Mouse (Mus musculus) intestine, postnatal 0 days (tissue): ENCODE data around the gene Sri. TPM values are rescaled to one million over a fixed set of nuclear protein-coding genes. Genes with fewer than 3 reads are reported as not detected.
"Not testable (repeated sequence)": the region's sequence is repeated elsewhere in the genome, so short reads cannot be mapped to it uniquely, and the experiment has no call there.

Source experiments
- ATAC-seq: fragments of 200-750 bp; cut with Nextera tagmentation; 2 replicates; pipeline ENCODE4 v1.8.0; 2017; ENCODE audit warnings: mild to moderate bottlenecking, moderate TSS enrichment, moderate library complexity
- H3K27ac ChIP-seq: fragments of 300-500 bp; sonication (generic); 2 replicates; pipeline ENCODE4 v1.5.1; 2014; ENCODE audit warnings: mild to moderate bottlenecking, low read depth, low read length, moderate library complexity
- H3K27me3 ChIP-seq: fragments of 300-500 bp; sonication (generic); replicated peaks from 2 replicates; pipeline ENCODE4 v1.6.1; 2014; ENCODE audit warnings: low read length, mixed read lengths; ENCODE audit not compliant: control insufficient read depth, insufficient read depth
- H3K36me3 ChIP-seq: fragments of 300-500 bp; sonication (generic); 2 replicates; pipeline ENCODE4 v1.6.1; 2014; ENCODE audit warnings: mild to moderate bottlenecking, moderate library complexity; ENCODE audit not compliant: control insufficient read depth, insufficient read depth
- H3K4me1 ChIP-seq: fragments of 300-500 bp; sonication (generic); replicated peaks from 2 replicates; pipeline ENCODE4 v1.6.1; 2014; ENCODE audit warnings: antibody characterized with exemption, low read length, mixed read lengths; ENCODE audit not compliant: control insufficient read depth, insufficient read depth
- H3K4me2 ChIP-seq: fragments of 300-500 bp; sonication (generic); replicated peaks from 2 replicates; pipeline ENCODE4 v1.6.1; 2014; ENCODE audit warnings: low read depth, mild to moderate bottlenecking, moderate library complexity
- H3K4me3 ChIP-seq: fragments of 300-500 bp; sonication (generic); 2 replicates; pipeline ENCODE4 v1.5.1; 2014; ENCODE audit warnings: low read depth, low read length
- H3K9ac ChIP-seq: fragments of 300-500 bp; sonication (generic); 2 replicates; pipeline ENCODE4 v1.6.1; 2014; ENCODE audit warnings: mild to moderate bottlenecking, low read depth, low read length
- H3K9me3 ChIP-seq: fragments of 300-500 bp; sonication (generic); 2 replicates; pipeline ENCODE4 v1.6.1; 2016; ENCODE audit warnings: mixed run types; ENCODE audit not compliant: control insufficient read depth
- CTCF ChIP-seq: sonication (generic); IDR thresholded peaks from 2 replicates; pipeline ENCODE4 v1.5.1; 2016; ENCODE audit warnings: low read depth, mild to moderate bottlenecking, control low read depth, antibody characterized with exemption, moderate library complexity
- WGBS: fragments of 180-500 bp; shearing (Covaris S2); extraction: QIAGEN DNeasy Blood & Tissue Kit; methylation state at CpG from one replicate; pipeline ENCODE4 v1.1.7; 2014; 5-methylcytosine and 5-hydroxymethylcytosine counted together
- polyA plus RNA-seq: library from polyadenylated mRNA; unstranded; fragments of >200 nt; fragmentation: Nextera tagmentation; extraction: Ambion mirVana; gene quantifications from 2 replicates; pipeline ENCODE4 v1.2.1, GENCODE M21; 2015

Sri gene
- 322 and 324 TPM in 2 replicates for polyA plus RNA-seq

DNA sequence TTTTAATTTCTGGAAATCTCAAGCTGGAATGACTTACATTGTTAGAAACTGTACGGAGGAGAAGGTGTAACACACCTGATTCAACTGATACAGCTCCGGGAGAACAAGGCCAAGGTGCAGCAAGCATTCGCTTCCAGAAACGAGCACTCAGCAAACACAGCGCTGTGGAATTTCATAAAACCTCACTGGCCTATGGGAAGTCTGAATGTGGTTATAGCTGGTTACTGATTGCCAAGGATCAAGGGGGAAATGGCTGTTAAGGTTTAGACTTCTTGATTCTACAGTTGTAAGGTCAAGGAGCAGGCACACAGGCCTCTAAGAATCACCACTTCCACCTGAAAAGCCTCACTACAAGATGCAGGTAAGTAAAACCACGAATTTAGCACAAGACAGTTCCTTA, at the start of gene Sri:
Gene Sri (plus strand): TSS at position 224 of the 400 bp plus-strand sequence.
- Histone ChIP-seq H3K4me2 (peak within 1 kb of the TSS; percentile 52), H3K27ac (peak within 1 kb of the TSS; percentile 66), H3K9me3 (no peaks in the 10 kb centered on the region), H3K36me3 (no peaks in the 10 kb centered on the region), H3K4me3 (no peak within 1 kb of the TSS; the same call in 1 of the 2 replicates), H3K4me1 (no peaks in the 10 kb centered on the region), H3K27me3 (no peaks in the 10 kb centered on the region), H3K9ac (0 out of 2 replicates have a peak within 1 kb of the TSS, but pooled peaks have one; percentile 7)
- ATAC-seq = peak; percentile 99
- WGBS = 48% methylated on average over 6 of the region's 6 CpGs
- TF ChIP-seq CTCF = no peak

DNA sequence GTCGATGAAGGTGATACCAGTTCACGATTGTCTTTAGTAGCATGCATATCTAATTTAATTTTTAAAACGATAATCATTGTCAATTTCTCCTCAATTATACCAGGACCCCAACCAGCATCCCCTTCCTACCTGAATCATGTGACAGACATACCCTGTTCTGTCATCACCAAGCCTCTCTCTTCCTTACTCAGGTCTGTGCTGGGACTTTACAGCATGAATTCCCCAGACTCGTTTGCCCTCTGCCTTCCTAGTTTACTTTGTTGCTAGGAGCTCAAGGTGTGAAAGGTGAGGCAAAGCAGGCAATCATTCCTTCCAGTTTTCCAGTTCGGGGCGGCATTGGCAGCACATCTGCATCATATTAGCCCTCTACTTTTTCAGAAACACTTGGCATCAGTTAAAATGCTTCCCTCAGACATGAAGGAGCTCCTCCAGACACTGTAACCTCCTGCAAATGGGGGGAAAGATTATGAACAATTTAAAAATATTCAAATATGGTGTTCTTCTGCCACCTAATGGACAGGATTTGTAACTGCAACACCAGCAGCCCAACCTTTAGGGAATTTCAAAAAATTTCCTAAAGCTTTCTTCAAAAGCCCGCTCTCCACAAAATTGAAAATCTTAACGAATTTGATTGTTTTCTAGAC, 49.4 kb upstream of the Sri start:
- Histone ChIP-seq H3K4me1 (no peaks in the 10 kb centered on the region), H3K27ac (no peak overlapping the region), H3K9me3 (no peaks in the 10 kb centered on the region), H3K4me3 (no peak overlapping the region), H3K9ac (no peak overlapping the region), H3K27me3 (no peaks in the 10 kb centered on the region), H3K4me2 (no peak overlapping the region), H3K36me3 (no peaks in the 10 kb centered on the region)
- no peak for ATAC-seq
- peak; percentile 73 for TF ChIP-seq CTCF
- 39% methylated on average over 8 of the region's 8 CpGs for WGBS

DNA sequence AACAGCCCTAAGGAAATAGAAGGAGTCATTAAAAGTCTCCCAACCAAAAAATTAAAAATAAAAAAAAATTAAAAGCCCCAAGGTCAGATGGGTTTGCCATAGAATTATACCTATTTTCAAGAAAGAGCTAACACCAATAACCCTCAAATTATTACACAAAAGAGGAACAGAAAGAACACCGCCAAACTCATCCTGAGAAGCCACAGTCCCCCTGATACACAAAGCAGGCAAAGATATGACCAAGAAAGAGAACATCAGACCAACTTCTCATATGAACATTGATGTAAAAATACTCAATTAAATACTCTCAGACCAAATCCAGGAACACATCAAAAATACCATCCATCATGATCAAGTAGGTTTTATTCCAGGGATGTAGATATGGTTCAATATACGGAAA, 48.8 kb upstream of the Sri start:
- Histone ChIP-seq H3K27me3 (no peaks in the 10 kb centered on the region), H3K4me1 (no peaks in the 10 kb centered on the region), H3K9me3 (no peaks in the 10 kb centered on the region), H3K27ac (no peak overlapping the region), H3K4me3 (no peak overlapping the region), H3K4me2 (no peak overlapping the region), H3K36me3 (no peaks in the 10 kb centered on the region), H3K9ac (no peak overlapping the region)
- TF ChIP-seq CTCF = no peak
- WGBS = 88% methylated on average over 2 of the region's 2 CpGs
- no peak for ATAC-seq

DNA sequence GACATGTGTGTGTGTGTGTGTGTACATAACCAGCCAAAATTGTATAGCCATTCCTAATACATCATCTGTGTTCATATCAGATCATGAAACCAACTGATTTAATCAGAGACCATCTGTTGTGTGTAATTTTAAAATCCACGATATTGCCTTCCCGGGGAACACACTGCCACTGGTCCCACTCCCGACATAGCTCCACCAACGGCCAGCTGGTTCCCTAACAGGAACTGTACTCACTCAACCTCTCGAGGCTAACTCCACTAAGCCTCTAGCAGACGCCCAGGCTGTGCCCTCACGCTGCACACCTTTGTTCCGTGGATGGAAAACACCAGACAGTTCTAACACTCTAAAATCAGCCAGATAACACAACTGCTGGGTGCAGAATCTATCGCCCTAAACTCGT, 45.4 kb upstream of the Sri start:
- H3K27ac ChIP-seq = no peak overlapping the region
- H3K9ac ChIP-seq = no peak overlapping the region
- H3K4me2 ChIP-seq = no peak overlapping the region
- no peak for TF ChIP-seq CTCF
- no peaks in the 10 kb centered on the region for H3K27me3 ChIP-seq
- no peaks in the 10 kb centered on the region for H3K36me3 ChIP-seq
- no peak overlapping the region for H3K4me3 ChIP-seq
- no peaks in the 10 kb centered on the region for H3K4me1 ChIP-seq
- WGBS = 83% methylated on average over 10 of the region's 10 CpGs
- no peak for ATAC-seq
- no peaks in the 10 kb centered on the region for H3K9me3 ChIP-seq

DNA sequence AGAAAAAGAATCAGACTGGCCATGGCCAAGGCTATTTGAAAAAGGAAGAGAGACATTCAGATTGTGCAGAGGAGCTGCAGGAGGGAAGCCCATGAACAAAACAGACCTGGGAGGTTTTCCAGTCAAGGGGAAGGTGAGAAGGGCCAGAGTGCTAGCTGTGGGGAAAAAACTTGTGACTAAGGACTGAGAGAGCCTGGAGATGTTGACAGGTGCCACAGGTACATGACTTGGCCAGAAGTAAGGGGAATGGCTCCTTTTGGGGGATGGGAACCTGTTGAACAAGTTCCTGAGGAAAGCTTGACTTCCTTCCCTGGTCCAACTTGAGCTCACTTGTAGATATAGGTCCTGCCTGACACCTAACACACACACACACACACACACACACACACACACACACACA, 43.1 kb upstream of the Sri start:
- Histone ChIP-seq H3K27ac (no peak overlapping the region), H3K36me3 (no peaks in the 10 kb centered on the region), H3K27me3 (no peaks in the 10 kb centered on the region), H3K9ac (no peak overlapping the region), H3K9me3 (no peaks in the 10 kb centered on the region), H3K4me1 (no peaks in the 10 kb centered on the region), H3K4me2 (no peak overlapping the region), H3K4me3 (no peak overlapping the region)
- no peak for TF ChIP-seq CTCF
- no peak for ATAC-seq

DNA sequence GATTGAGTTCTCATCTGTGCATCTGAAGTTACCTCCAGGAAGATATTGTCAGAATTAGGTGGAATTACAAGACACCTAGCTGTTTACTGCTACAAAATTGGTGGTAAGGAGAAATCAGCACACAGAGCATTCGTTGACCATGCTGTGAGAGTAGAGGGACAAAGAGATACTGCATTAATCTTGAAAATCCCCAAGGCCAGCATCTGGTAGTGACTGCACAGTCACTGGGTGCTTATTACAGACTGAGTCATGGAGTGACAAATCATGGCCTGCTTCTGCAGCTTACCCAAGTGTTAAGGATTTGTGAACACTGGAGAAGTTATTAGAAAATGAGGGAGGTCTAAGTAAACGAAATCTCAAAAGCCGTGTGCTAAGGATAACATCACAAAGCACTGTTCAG, 32.6 kb upstream of the Sri start:
- Histone ChIP-seq H3K27me3 (no peaks in the 10 kb centered on the region), H3K4me3 (no peak overlapping the region), H3K4me2 (no peak overlapping the region), H3K9me3 (no peaks in the 10 kb centered on the region), H3K36me3 (no peaks in the 10 kb centered on the region), H3K4me1 (no peaks in the 10 kb centered on the region), H3K9ac (no peak overlapping the region), H3K27ac (no peak overlapping the region)
- no peak for TF ChIP-seq CTCF
- ATAC-seq = no peak
- WGBS = 57% methylated on average over 3 of the region's 3 CpGs

DNA sequence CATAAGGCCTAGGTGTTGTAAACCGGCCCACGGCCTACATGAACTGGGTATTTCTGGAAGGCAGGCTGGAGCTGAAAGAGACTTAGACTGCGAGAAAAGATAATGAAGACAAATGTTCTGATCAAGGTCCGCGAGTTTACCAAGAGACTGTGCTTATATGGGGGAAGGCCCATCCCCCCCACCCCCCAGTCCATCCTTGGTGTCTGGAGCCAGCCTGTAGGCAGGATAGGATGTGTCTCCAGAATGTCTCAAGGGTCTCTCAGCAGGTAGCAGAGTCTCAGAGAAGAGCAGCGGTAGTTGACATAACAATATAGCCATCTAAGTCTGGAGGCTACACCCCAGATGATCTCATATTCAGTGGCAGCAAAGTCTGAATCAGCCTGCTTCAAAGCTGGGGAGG, 11.3 kb upstream of the Sri start:
- H3K27me3 ChIP-seq, H3K36me3 ChIP-seq, H3K4me2 ChIP-seq, ATAC-seq, H3K9ac ChIP-seq, H3K27ac ChIP-seq, H3K9me3 ChIP-seq, H3K4me3 ChIP-seq, H3K4me1 ChIP-seq: not testable (repeated sequence)
- WGBS = 89% methylated on average over 6 of the region's 6 CpGs
